Mouse (Mus musculus) cortical plate, adult 2 months (tissue): ENCODE measurements around the gene Gm49388.

Source experiments
- CTCF ChIP-seq: fragments of 200-500 bp; IDR thresholded peaks from 2 replicates; pipeline ENCODE4 v1.5.1; 2011; ENCODE audit warnings: mild to moderate bottlenecking, control low read depth, low read length; ENCODE audit not compliant: insufficient read depth; ENCODE audit errors: extremely low read depth
- POLR2A ChIP-seq: fragments of 200-500 bp; IDR thresholded peaks from 2 replicates; pipeline ENCODE4 v1.6.1; 2011; ENCODE audit warnings: mild to moderate bottlenecking, low read length, control low read depth; ENCODE audit not compliant: insufficient read depth; ENCODE audit errors: extremely low read depth

- no peak for TF ChIP-seq POLR2A
- TF ChIP-seq CTCF = no peak
Observed at GRCm38 (mm10) chr7:127759716-127760115, 25.7 kb upstream of the Gm49388 start.
